Mouse (Mus musculus): ENCODE measurements around the gene Fggy.

- TF ChIP-seq POLR2A (IDR thresholded peaks at IDR 0.05; ENCODE audit: insufficient read depth, low read length) (no peak), CTCF (IDR thresholded peaks at IDR 0.05; ENCODE audit: low read depth, low read length) (no peak), EP300 (IDR thresholded peaks at IDR 0.05; ENCODE audit: insufficient read depth, low read depth, low read length) (no peak)
These were observed 36.7 kb upstream of the Fggy start for GRCm38 (mm10) chr4:95520643-95521032.

Measured in ES-Bruce4 (cell line).